In the genomic region with DNA sequence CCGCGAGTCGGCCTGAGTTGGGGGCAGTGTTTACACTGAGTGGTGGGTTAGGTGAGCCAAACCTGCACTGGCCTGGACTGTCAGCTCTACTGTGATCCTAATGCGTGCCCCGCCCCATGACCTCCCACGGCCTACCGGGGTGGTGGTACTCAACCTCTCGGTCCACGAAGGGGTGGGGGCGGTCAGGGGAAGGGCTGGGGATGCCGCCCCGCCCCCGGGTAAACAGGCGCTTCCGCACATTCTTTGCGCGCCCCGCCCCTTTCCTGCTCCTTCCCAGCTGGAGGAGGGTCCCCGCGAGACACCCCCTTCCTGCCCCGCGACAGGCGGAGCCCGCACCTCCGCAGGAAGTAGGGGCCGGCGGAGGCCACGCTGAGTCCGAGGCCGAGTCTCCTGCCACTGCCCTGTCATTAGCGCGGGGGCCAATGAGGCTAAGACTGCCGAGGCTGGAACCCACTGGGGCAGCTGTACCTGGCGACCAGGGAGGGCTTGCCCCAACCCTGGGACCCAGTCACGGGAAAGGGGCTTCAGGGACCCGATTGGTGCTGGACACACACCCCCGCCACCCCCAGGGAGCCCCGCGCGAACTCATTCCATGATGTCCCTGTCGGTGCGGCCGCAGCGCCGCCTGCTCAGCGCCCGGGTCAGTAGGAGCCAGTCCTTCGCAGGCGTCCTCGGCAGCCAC, we compare ENCODE assay signal across 8 mouse cellular contexts. TPM values are rescaled to one million over a fixed set of nuclear protein-coding genes. Genes with fewer than 3 reads are reported as not detected.
A peak's percentile ranks its signal among the peaks of the same experiment; 100 is the strongest.
DNase-seq lines count a peak whose midpoint lies in the region; ATAC-seq and TF ChIP-seq lines count a peak whose summit lies in the region.

No protein-coding gene starts in this region.

- no peak for TF ChIP-seq CTCF in stomach, postnatal 0 days (IDR thresholded peaks at IDR 0.05; ENCODE audit: low read depth)

- intact Hi-C loops in heart, postnatal 36 days (cut with DNase I) = no loop called here

- H3K9me3 ChIP-seq in forebrain, embryonic 13.5 days (replicated peaks) = no peaks in the 10 kb centered on the region
- no peaks in the 10 kb centered on the region for H3K9me3 ChIP-seq in megakaryocyte, embryonic 14.5 days
- H3K9me3 ChIP-seq in stomach, postnatal 0 days (ENCODE audit: control insufficient read depth, low read length) = no peaks in the 10 kb centered on the region

- WGBS in forebrain, embryonic 13.5 days = 1% methylated on average over 46 of the region's 50 CpGs
- WGBS in stomach, postnatal 0 days = 8% methylated on average over 49 of the region's 50 CpGs

- H3K4me2 ChIP-seq in forebrain, embryonic 13.5 days = peak overlapping the region; percentile 95
- peak overlapping the region; percentile 83 for H3K4me2 ChIP-seq in stomach, postnatal 0 days (replicated peaks; ENCODE audit: low read depth)

- H3K36me3 ChIP-seq in forebrain, embryonic 13.5 days (ENCODE audit: poor library complexity, severe bottlenecking) = peaks cover 44% of the 10 kb centered on the region
- peaks cover 68% of the 10 kb centered on the region for H3K36me3 ChIP-seq in megakaryocyte, embryonic 14.5 days (replicated peaks; ENCODE audit: low read length)
- H3K36me3 ChIP-seq in stomach, postnatal 0 days (ENCODE audit: control insufficient read depth, insufficient read depth, low read length) = peaks cover 14% of the 10 kb centered on the region

- peaks cover 34% of the 10 kb centered on the region for H3K27me3 ChIP-seq in forebrain, embryonic 13.5 days
- H3K27me3 ChIP-seq in megakaryocyte, embryonic 14.5 days (replicated peaks) = no peaks in the 10 kb centered on the region
- H3K27me3 ChIP-seq in stomach, postnatal 0 days (ENCODE audit: control insufficient read depth, insufficient read depth, low read length) = no peaks in the 10 kb centered on the region

- peak; percentile 50 for ATAC-seq in forebrain, embryonic 13.5 days
- peak; percentile 62 for ATAC-seq in stomach, postnatal 0 days (ENCODE audit: low FRiP score, low TSS enrichment)
- no peak for ATAC-seq in monocyte, adult 5-6 weeks (replicated peaks; ENCODE audit: insufficient number of reproducible peaks, low FRiP score, low TSS enrichment, poor library complexity, severe bottlenecking)

- peak; percentile 41 for DNase-seq in urinary bladder, adult 2 months (ENCODE audit: low spot score)
- DNase-seq in urinary bladder, postnatal 10 days (ENCODE audit: low spot score) = no peak
- peak; percentile 80 to 83 for DNase-seq in heart, postnatal 36 days
- peak; percentile 86 to 92 for DNase-seq in kidney, postnatal 4 days
- DNase-seq in stomach, postnatal 0 days (ENCODE audit: low spot score) = peak; percentile 58

- H3K4me3 ChIP-seq in forebrain, embryonic 13.5 days = peak overlapping the region; percentile 49
- peak overlapping the region; percentile 93 for H3K4me3 ChIP-seq in megakaryocyte, embryonic 14.5 days (replicated peaks)
- peak overlapping the region; percentile 38 for H3K4me3 ChIP-seq in stomach, postnatal 0 days (ENCODE audit: low read depth, low read length)

- H3K9ac ChIP-seq in forebrain, embryonic 13.5 days = peak overlapping the region; percentile 64
- peak overlapping the region; percentile 41 for H3K9ac ChIP-seq in stomach, postnatal 0 days (ENCODE audit: low read length)

- TF ChIP-seq EP300 in stomach, postnatal 0 days (optimal IDR thresholded peaks at IDR 0.05) = no peak

- H3K4me1 ChIP-seq in forebrain, embryonic 13.5 days = peaks cover 18% of the 10 kb centered on the region
- H3K4me1 ChIP-seq in megakaryocyte, embryonic 14.5 days = peaks cover 87% of the 10 kb centered on the region
- 0 out of 2 replicates have a peak, but pooled peaks cover 4% of the 10 kb centered on the region for H3K4me1 ChIP-seq in stomach, postnatal 0 days (replicated peaks; ENCODE audit: control insufficient read depth, insufficient read depth)

- no peak overlapping the region for H3K27ac ChIP-seq in forebrain, embryonic 13.5 days
- no peak overlapping the region for H3K27ac ChIP-seq in stomach, postnatal 0 days (replicated peaks)

RNA-seq across cellular contexts. Expression of a gene that starts 8.9 kb away (rescaled TPM):
- 12.1 and 26.0 TPM in 2 replicates for polyA plus RNA-seq in urinary bladder, adult 2 months (2012; rRNA removed)
- polyA plus RNA-seq in forebrain, embryonic 13.5 days (2015; fragmentation: Nextera tagmentation; extraction: Ambion mirVana) = 17.6 and 20.6 TPM in 2 replicates
- total RNA-seq in heart, postnatal 36 days (2021) = 10 to 100 TPM; 53.0 to 53.8 TPM
- 19.3 and 27.7 TPM in 2 replicates for polyA plus RNA-seq in megakaryocyte, embryonic 14.5 days (2012; ENCODE audit: insufficient read depth, low replicate concordance)
- polyA plus RNA-seq in stomach, postnatal 0 days (2015; fragmentation: Nextera tagmentation; extraction: Ambion mirVana) = 8.9 and 9.3 TPM in 2 replicates
- 0.64 to 6.4 TPM (median 1.2 TPM) in 3 replicates for total RNA-seq in monocyte, adult 5-6 weeks (2017)

RNA-seq across cellular contexts. Expression of a gene that starts 22.4 kb away (rescaled TPM):
- 21.6 and 31.5 TPM in 2 replicates for polyA plus RNA-seq in urinary bladder, adult 2 months (2012; rRNA removed)
- 165 and 173 TPM in 2 replicates for polyA plus RNA-seq in forebrain, embryonic 13.5 days (2015; fragmentation: Nextera tagmentation; extraction: Ambion mirVana)
- total RNA-seq in heart, postnatal 36 days (2021) = 10 to 100 TPM; 40.0 to 43.0 TPM
- 18.1 and 68.4 TPM in 2 replicates for polyA plus RNA-seq in megakaryocyte, embryonic 14.5 days (2012; ENCODE audit: insufficient read depth, low replicate concordance)
- polyA plus RNA-seq in stomach, postnatal 0 days (2015; fragmentation: Nextera tagmentation; extraction: Ambion mirVana) = 43.3 and 56.6 TPM in 2 replicates
- 75.1 to 125 TPM (median 91.9 TPM) in 3 replicates for total RNA-seq in monocyte, adult 5-6 weeks (2017)

RNA-seq across cellular contexts. Expression of a gene that starts 23.2 kb away (rescaled TPM):
- polyA plus RNA-seq in urinary bladder, adult 2 months (2012; rRNA removed) = 0.27 and 0.89 TPM in 2 replicates
- polyA plus RNA-seq in forebrain, embryonic 13.5 days (2015; fragmentation: Nextera tagmentation; extraction: Ambion mirVana) = 0.62 and 0.88 TPM in 2 replicates
- total RNA-seq in heart, postnatal 36 days (2021) = not detected
- not detected in 2 replicates for polyA plus RNA-seq in megakaryocyte, embryonic 14.5 days (2012; ENCODE audit: insufficient read depth, low replicate concordance)
- 0.45 and 0.98 TPM in 2 replicates for polyA plus RNA-seq in stomach, postnatal 0 days (2015; fragmentation: Nextera tagmentation; extraction: Ambion mirVana)
- total RNA-seq in monocyte, adult 5-6 weeks (2017) = 3.6 to 4.9 TPM in 2 of 3 replicates, not detected in the other

RNA-seq across cellular contexts. Expression of a gene that starts 48.1 kb away (rescaled TPM):
- polyA plus RNA-seq in urinary bladder, adult 2 months (2012; rRNA removed) = 144 and 148 TPM in 2 replicates
- polyA plus RNA-seq in forebrain, embryonic 13.5 days (2015; fragmentation: Nextera tagmentation; extraction: Ambion mirVana) = 136 and 152 TPM in 2 replicates
- 10 to 100 TPM; 51.7 to 53.4 TPM for total RNA-seq in heart, postnatal 36 days (2021)
- 19.8 and 57.3 TPM in 2 replicates for polyA plus RNA-seq in megakaryocyte, embryonic 14.5 days (2012; ENCODE audit: insufficient read depth, low replicate concordance)
- polyA plus RNA-seq in stomach, postnatal 0 days (2015; fragmentation: Nextera tagmentation; extraction: Ambion mirVana) = 96.2 and 101 TPM in 2 replicates
- total RNA-seq in monocyte, adult 5-6 weeks (2017) = 62.8 to 77.2 TPM (median 68.8 TPM) in 3 replicates

Comparison
In these comparisons a context has a peak if more than half of its experiments do, and no peak if none do; other contexts are left out.
1. H3K4me3 ChIP-seq: peak in every context shown above with its lines; median percentile 93 in megakaryocyte, embryonic 14.5 days; 49 in forebrain, embryonic 13.5 days; 38 in stomach, postnatal 0 days.